Mouse (Mus musculus): Measurements from ENCODE around the gene Smug1.

DNA sequence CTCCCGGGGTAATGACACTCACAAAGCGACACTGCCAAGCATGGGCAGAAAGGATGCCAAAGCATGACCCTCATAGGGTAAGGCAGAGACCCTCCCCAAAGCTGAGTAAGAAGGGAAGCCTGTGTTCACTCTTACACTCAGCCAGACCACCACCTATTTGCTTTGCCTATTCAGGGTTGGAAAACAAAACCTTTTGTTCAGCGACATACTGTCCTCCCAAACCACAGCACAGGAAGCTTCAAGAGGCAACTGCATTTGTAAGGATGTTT lies 19.5 kb downstream of the Smug1 start:
- TF ChIP-seq CTCF (IDR thresholded peaks at IDR 0.05; ENCODE audit: control insufficient read depth, insufficient read depth, insufficient read length) (no peak), USF1 (IDR thresholded peaks at IDR 0.05; ENCODE audit: low read depth) (no peak), CEBPB (IDR thresholded peaks at IDR 0.05; ENCODE audit: low read depth) (no peak)

Measured in C2C12 (cell line).